Mouse (Mus musculus): ENCODE results near the gene Phactr2. TPM values are rescaled to one million over a fixed set of nuclear protein-coding genes. Genes with fewer than 3 reads are reported as not detected.
"Not testable (repeated sequence)": the region's sequence is repeated elsewhere in the genome, so short reads cannot be mapped to it uniquely, and the experiment has no call there.

Phactr2 gene
- polyA plus RNA-seq, 1 experiment: 33.5 TPM

- WGBS: 90% methylated on average over 6 of the region's 6 CpGs
- TF ChIP-seq POLR2A (IDR thresholded peaks at IDR 0.05; ENCODE audit: borderline replicate concordance, extremely low read depth, low read depth, low read length) (no peak), CTCF (IDR thresholded peaks at IDR 0.05; ENCODE audit: insufficient read depth, low read length) (no peak)
- H3K4me3 ChIP-seq (replicated peaks; ENCODE audit: extremely low read depth, low read depth, low read length): no peak overlapping the region
- no peaks in the 10 kb centered on the region for H3K4me1 ChIP-seq (ENCODE audit: control insufficient read depth, insufficient read depth, low read length)
- DNase-seq: no peak
Observed at GRCm38 (mm10) chr10:13201741-13202293, 272.4 kb downstream of the Phactr2 start.

DNA sequence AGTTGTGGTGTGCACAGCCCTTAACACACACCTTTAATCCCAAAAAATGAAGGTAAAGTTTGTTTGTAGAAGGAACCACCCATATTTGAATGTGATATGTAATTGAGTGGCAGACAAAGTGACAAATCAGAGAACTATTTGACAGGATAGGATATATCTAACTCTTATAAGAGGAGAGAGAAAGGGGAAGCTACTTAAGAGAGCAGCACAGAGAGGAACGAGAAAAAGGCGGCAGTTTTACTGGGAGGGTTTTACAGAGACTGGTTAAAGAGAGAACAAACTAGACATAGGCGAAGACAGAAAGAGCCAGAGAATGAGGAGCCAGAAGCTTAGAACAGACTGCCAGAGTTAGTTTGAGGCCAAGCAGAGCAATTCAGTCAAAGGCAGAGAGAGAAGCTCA, 273.4 kb downstream of the Phactr2 start:
- TF ChIP-seq POLR2A (IDR thresholded peaks at IDR 0.05; ENCODE audit: borderline replicate concordance, extremely low read depth, low read depth, low read length) (no peak), CTCF (IDR thresholded peaks at IDR 0.05; ENCODE audit: insufficient read depth, low read length) (no peak)
- H3K4me1 ChIP-seq (ENCODE audit: control insufficient read depth, insufficient read depth, low read length): no peaks in the 10 kb centered on the region
- no peak overlapping the region for H3K4me3 ChIP-seq (replicated peaks; ENCODE audit: extremely low read depth, low read depth, low read length)
- DNase-seq: no peak
- WGBS: 83% methylated on average over 3 of the region's 3 CpGs

- no peak overlapping the region for H3K4me3 ChIP-seq (replicated peaks; ENCODE audit: extremely low read depth, low read depth, low read length)
- DNase-seq: no peak
- 94% methylated on average over 1 of the region's 1 CpGs for WGBS
- H3K4me1 ChIP-seq (ENCODE audit: control insufficient read depth, insufficient read depth, low read length): no peaks in the 10 kb centered on the region
- TF ChIP-seq POLR2A (IDR thresholded peaks at IDR 0.05; ENCODE audit: borderline replicate concordance, extremely low read depth, low read depth, low read length): no peak
- TF ChIP-seq CTCF (IDR thresholded peaks at IDR 0.05; ENCODE audit: insufficient read depth, low read length): no peak
Observed at GRCm38 (mm10) chr10:13199234-13199633, 275.0 kb downstream of the Phactr2 start.

GRCm38 (mm10) chr10:13196872-13197507, 277.2 kb downstream of the Phactr2 start:
- H3K4me1 ChIP-seq (ENCODE audit: control insufficient read depth, insufficient read depth, low read length): no peaks in the 10 kb centered on the region; the same call in 1 of the 2 replicates
- TF ChIP-seq POLR2A (IDR thresholded peaks at IDR 0.05; ENCODE audit: borderline replicate concordance, extremely low read depth, low read depth, low read length) (no peak), CTCF (IDR thresholded peaks at IDR 0.05; ENCODE audit: insufficient read depth, low read length) (no peak)
- no peak overlapping the region for H3K4me3 ChIP-seq (replicated peaks; ENCODE audit: extremely low read depth, low read depth, low read length)
- 75% methylated on average over 8 of the region's 8 CpGs for WGBS
- DNase-seq: no peak

DNA sequence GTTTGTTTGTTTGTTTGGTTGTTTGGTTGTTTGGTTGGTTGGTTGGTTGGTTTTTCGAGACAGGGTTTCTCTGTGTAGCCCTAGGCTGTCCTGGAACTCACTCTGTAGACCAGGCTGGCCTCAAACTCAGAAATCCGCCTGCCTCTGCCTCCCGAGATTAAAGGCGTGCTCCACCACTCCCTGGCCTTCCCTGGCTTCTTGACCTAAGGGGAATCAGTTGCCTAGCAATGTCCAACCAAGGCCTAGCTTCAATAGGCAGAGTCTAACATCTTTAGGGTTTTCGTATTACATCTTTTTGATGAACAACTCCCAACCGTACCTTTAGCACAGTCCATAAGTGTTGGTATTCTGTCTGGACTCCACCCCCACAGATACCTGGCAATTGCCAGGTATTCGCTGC, 280.7 kb downstream of the Phactr2 start:
- DNase-seq; H3K4me3 ChIP-seq (replicated peaks; ENCODE audit: extremely low read depth, low read depth, low read length); H3K4me1 ChIP-seq (ENCODE audit: control insufficient read depth, insufficient read depth, low read length): not testable (repeated sequence)
- WGBS: 88% methylated on average over 7 of the region's 7 CpGs

DNA sequence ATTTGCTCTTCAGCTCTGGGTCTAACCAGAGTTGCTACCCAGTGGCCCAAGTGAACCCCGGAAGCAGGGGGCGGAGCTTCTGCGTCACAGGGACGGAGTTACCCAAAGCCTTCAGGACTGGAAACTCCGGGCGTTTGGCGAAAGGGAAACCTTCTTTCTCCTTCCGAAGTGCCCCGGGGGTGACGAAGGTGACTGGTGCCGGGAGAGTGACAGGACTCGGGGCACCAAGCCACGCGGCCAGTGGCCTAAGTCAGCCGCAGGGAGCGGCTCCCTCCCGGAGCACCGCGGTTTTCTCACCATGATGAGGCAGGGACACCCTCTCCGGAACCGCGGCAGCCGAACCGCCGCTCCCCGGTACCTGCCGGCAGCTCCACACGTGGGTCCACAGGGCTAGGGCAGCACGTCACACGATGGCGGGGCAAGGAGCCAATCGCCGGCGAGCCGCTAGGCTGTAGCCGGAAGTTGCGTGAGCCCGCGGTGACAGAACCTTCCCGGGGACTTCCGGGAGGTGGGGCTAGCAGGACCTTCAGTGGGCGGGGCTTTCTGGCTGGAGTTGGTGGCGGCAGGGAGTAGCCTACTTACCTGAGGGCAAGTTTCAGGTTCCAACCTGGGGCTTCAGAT, 281.4 kb downstream of the Phactr2 start, which contains the start of gene Ltv1:
Gene Ltv1, minus strand, starts transcription at position 438 of the 621 bp plus-strand sequence.
- WGBS: under 1% methylated on average over 43 of the region's 43 CpGs
- TF ChIP-seq POLR2A (IDR thresholded peaks at IDR 0.05; ENCODE audit: borderline replicate concordance, extremely low read depth, low read depth, low read length) (0 out of 2 replicates have a peak, but pooled peaks have one; percentile 27), CTCF (IDR thresholded peaks at IDR 0.05; ENCODE audit: insufficient read depth, low read length) (no peak)
- H3K4me3 ChIP-seq (replicated peaks; ENCODE audit: extremely low read depth, low read depth, low read length): peak within 1 kb of the TSS; percentile 92
- peak; percentile 94 for DNase-seq
- no peaks in the 10 kb centered on the region; the same call in 1 of the 2 replicates for H3K4me1 ChIP-seq (ENCODE audit: control insufficient read depth, insufficient read depth, low read length)

DNA sequence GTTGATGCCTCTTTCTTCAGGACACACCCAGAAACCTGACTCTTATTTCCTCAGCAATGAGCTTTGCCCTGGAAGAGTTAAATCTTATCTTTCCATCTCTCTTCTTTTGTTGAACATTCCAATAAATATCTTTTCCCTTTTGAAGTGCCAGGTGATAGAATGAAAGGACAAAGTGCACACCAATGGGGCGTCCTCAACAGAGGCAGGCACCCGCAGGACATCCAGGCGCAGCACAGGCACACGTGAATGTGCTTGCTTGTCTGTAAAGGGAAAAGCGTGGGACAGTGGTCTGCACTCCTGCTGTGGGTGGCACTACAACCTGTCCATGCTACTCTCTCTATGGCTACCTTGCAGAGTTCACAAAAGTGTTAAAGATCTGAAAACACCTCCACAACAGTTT, 284.3 kb downstream of the Phactr2 start:
- Histone ChIP-seq H3K4me3 (replicated peaks; ENCODE audit: extremely low read depth, low read depth, low read length) (no peak overlapping the region), H3K4me1 (ENCODE audit: control insufficient read depth, insufficient read depth, low read length) (no peaks in the 10 kb centered on the region; the same call in 1 of the 2 replicates)
- 73% methylated on average over 5 of the region's 5 CpGs for WGBS
- DNase-seq: no peak
- TF ChIP-seq CTCF (IDR thresholded peaks at IDR 0.05; ENCODE audit: insufficient read depth, low read length) (no peak), POLR2A (IDR thresholded peaks at IDR 0.05; ENCODE audit: borderline replicate concordance, extremely low read depth, low read depth, low read length) (no peak)

DNA sequence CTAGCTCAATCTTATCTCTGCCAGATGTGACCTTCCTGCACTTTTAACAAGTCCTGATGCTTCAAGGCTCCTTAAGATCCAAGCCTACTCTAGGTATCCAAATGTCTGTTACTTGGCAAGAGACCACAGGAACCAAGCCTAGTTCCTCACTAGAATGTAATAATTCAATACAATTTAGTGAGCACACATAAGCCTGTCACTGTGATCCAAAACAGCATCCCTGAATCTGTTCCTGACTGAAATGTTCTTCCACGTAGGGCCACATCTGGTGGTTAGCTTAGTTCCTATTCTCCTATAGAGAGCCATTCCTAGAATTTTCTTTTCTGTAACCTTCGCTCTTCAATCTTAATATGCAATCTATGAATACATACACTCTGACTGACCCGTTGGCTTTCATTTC, 287.5 kb downstream of the Phactr2 start:
- Histone ChIP-seq H3K4me1 (ENCODE audit: control insufficient read depth, insufficient read depth, low read length) (no peaks in the 10 kb centered on the region), H3K4me3 (replicated peaks; ENCODE audit: extremely low read depth, low read depth, low read length) (no peak overlapping the region)
- no peak for TF ChIP-seq POLR2A (IDR thresholded peaks at IDR 0.05; ENCODE audit: borderline replicate concordance, extremely low read depth, low read depth, low read length)
- no peak for TF ChIP-seq CTCF (IDR thresholded peaks at IDR 0.05; ENCODE audit: insufficient read depth, low read length)
- WGBS: 84% methylated on average over 3 of the region's 3 CpGs
- no peak for DNase-seq

- DNase-seq: no peak
- Histone ChIP-seq H3K4me1 (ENCODE audit: control insufficient read depth, insufficient read depth, low read length) (no peaks in the 10 kb centered on the region), H3K4me3 (replicated peaks; ENCODE audit: extremely low read depth, low read depth, low read length) (no peak overlapping the region)
- WGBS: 72% methylated on average over 4 of the region's 4 CpGs
- no peak for TF ChIP-seq CTCF (IDR thresholded peaks at IDR 0.05; ENCODE audit: insufficient read depth, low read length)
Observed at GRCm38 (mm10) chr10:13184170-13184766, 289.9 kb downstream of the Phactr2 start.
